Mouse (Mus musculus): ENCODE data around the gene Ugt1a1. TPM values are rescaled to one million over a fixed set of nuclear protein-coding genes. Genes with fewer than 3 reads are reported as not detected.

The Ugt1a1 gene
- polyA plus RNA-seq, 1 experiment from 2014 or later = 0.21 TPM

DNA sequence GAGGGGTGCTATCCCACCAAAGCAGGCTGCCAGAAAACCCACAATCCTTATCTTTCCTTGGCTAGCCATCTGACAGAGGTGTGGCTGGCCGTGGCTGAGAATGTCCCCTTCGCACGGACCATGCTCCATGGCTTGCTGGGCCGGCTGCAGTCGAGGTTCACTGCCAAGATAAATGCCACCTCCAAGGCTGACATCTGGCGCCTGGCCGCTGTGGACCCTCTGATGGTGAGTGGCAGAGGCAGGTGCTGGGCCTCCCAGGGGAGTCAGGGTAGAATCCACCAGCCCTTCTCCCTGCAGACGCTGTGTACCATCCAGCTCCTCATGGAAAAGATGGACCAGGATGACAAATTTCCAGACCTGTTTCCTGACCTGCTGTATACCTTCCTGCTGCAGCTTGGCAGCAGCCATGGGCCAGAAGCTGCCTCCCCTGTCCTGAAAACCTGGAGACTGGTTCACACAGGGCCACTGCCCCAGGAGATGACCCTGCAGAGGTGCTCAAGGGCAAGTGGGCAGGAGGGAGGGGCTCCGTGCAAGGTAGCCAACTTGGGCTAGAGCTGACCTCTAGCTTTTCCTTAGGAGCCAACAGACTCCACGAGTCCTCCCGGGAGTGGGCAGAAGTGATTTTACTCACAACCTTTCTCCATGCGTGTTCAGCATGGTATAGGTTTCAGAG, 43.2 kb downstream of the Ugt1a1 start:
- Histone ChIP-seq H3K9me3 (ENCODE audit: low read length) (peaks cover 29% of the 10 kb centered on the region), H3K36me3 (ENCODE audit: insufficient read depth, low read length) (peaks cover under 1% of the 10 kb centered on the region; the same call in 1 of the 2 replicates), H3K27ac (ENCODE audit: low read length) (no peak overlapping the region), H3K27me3 (replicated peaks; ENCODE audit: insufficient read depth, low read length) (no peaks in the 10 kb centered on the region), H3K4me3 (ENCODE audit: low read depth, low read length) (no peak overlapping the region), H3K4me2 (replicated peaks; ENCODE audit: low read depth, low read length) (no peak overlapping the region), H3K9ac (replicated peaks; ENCODE audit: low read depth) (no peak overlapping the region), H3K4me1 (ENCODE audit: insufficient read depth, low read depth, low read length) (0 out of 2 replicates have a peak, but pooled peaks cover 7% of the 10 kb centered on the region)
- no peak for DNase-seq (ENCODE audit: low spot score)
- WGBS = 84% methylated on average over 12 of the region's 12 CpGs
- ATAC-seq = no peak
- TF ChIP-seq EP300 (IDR thresholded peaks at IDR 0.05) (no peak), CTCF (IDR thresholded peaks at IDR 0.05) (no peak)

GRCm38 (mm10) chr1:88255466-88255857, 43.7 kb downstream of the Ugt1a1 start:
- Histone ChIP-seq H3K4me2 (replicated peaks; ENCODE audit: low read depth, low read length) (no peak overlapping the region), H3K9me3 (ENCODE audit: low read length) (peaks cover 24% of the 10 kb centered on the region), H3K27ac (ENCODE audit: low read length) (no peak overlapping the region), H3K36me3 (ENCODE audit: insufficient read depth, low read length) (peaks cover 5% of the 10 kb centered on the region; the same call in 1 of the 2 replicates), H3K4me1 (ENCODE audit: insufficient read depth, low read depth, low read length) (0 out of 2 replicates have a peak, but pooled peaks cover 7% of the 10 kb centered on the region), H3K9ac (replicated peaks; ENCODE audit: low read depth) (no peak overlapping the region), H3K4me3 (ENCODE audit: low read depth, low read length) (no peak overlapping the region), H3K27me3 (replicated peaks; ENCODE audit: insufficient read depth, low read length) (no peaks in the 10 kb centered on the region)
- TF ChIP-seq CTCF (IDR thresholded peaks at IDR 0.05) (no peak), EP300 (IDR thresholded peaks at IDR 0.05) (no peak)
- no peak for DNase-seq (ENCODE audit: low spot score)
- 49% methylated on average over 2 of the region's 2 CpGs for WGBS
- no peak for ATAC-seq

DNA sequence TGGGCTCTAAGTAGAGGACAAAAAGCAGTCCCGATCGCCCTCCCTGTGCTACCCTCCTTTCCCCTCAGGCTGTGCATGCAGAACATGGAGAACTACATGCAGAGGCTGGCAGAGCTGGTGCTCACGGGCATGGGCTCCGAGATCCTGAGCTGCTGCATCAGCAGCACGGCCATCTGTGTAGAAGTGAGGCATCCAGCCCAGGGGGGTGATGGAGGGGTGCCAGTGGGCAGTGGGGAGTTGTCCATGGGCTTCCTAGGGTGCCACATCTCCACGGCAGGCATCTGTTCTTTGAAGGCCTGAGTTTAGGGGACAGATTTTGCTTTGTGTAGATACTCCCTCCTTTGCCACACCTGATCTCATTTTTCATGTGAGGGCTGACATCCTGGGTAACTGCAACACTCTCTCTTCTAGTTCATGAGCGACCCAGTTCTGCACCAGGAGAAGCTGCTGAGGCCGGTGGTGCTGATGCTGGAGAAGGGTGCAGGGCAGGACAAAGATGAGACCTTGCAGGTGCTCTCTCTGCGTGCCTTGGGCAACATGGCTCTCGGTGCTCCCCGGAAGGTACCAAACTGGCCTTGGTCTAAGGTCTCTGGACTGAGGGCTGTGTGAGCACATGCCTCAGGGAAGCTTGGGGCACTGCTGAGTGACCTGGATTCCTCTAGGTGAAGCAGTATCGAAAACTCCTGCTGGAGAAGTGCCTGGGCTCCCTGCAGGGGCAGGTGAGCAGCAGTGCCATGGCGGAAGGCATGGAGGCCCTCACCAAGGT, 44.4 kb downstream of the Ugt1a1 start:
- 80% methylated on average over 13 of the region's 13 CpGs for WGBS
- Histone ChIP-seq H3K27me3 (replicated peaks; ENCODE audit: insufficient read depth, low read length) (no peaks in the 10 kb centered on the region), H3K4me3 (ENCODE audit: low read depth, low read length) (no peak overlapping the region), H3K9me3 (ENCODE audit: low read length) (peaks cover 18% of the 10 kb centered on the region), H3K4me1 (ENCODE audit: insufficient read depth, low read depth, low read length) (0 out of 2 replicates have a peak, but pooled peaks cover 7% of the 10 kb centered on the region), H3K27ac (ENCODE audit: low read length) (no peak overlapping the region), H3K9ac (replicated peaks; ENCODE audit: low read depth) (no peak overlapping the region), H3K36me3 (ENCODE audit: insufficient read depth, low read length) (peaks cover 11% of the 10 kb centered on the region; the same call in 1 of the 2 replicates), H3K4me2 (replicated peaks; ENCODE audit: low read depth, low read length) (no peak overlapping the region)
- ATAC-seq (no peak), DNase-seq (ENCODE audit: low spot score) (no peak)
- TF ChIP-seq CTCF (IDR thresholded peaks at IDR 0.05) (no peak), EP300 (IDR thresholded peaks at IDR 0.05) (no peak)

GRCm38 (mm10) chr1:88256886-88257663, 45.3 kb downstream of the Ugt1a1 start:
- 73% methylated on average over 10 of the region's 10 CpGs for WGBS
- TF ChIP-seq EP300 (IDR thresholded peaks at IDR 0.05) (no peak), CTCF (IDR thresholded peaks at IDR 0.05) (no peak)
- H3K27ac ChIP-seq (ENCODE audit: low read length) = no peak overlapping the region
- H3K4me3 ChIP-seq (ENCODE audit: low read depth, low read length) = no peak overlapping the region
- H3K27me3 ChIP-seq (replicated peaks; ENCODE audit: insufficient read depth, low read length) = no peaks in the 10 kb centered on the region
- H3K4me1 ChIP-seq (ENCODE audit: insufficient read depth, low read depth, low read length) = 0 out of 2 replicates have a peak, but pooled peaks cover 7% of the 10 kb centered on the region
- H3K4me2 ChIP-seq (replicated peaks; ENCODE audit: low read depth, low read length) = no peak overlapping the region
- peak; percentile 10 for ATAC-seq
- no peak overlapping the region for H3K9ac ChIP-seq (replicated peaks; ENCODE audit: low read depth)
- peaks cover 11% of the 10 kb centered on the region; the same call in 1 of the 2 replicates for H3K36me3 ChIP-seq (ENCODE audit: insufficient read depth, low read length)
- peak; percentile 70 for DNase-seq (ENCODE audit: low spot score)
- H3K9me3 ChIP-seq (ENCODE audit: low read length) = peaks cover 18% of the 10 kb centered on the region

DNA sequence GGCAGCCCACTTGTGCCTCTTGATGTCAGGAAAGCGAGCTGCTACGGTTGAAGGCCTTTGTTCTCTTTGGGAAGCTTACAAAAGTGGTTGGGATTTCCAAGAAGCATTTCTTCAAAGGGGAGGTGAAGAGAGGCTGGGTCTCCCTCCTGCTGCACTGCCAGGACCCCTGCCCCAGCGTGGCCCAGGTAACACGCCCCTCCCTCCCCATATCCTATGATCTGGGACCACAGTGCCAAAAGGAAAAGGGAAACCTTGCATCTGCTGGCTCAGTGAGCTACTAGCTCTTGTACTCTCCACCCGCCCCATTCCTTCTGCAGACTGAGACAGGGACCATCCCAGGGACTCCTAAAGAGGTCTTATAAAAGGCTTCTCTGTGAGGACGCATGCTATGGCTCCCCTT, 45.9 kb downstream of the Ugt1a1 start:
- TF ChIP-seq EP300 (IDR thresholded peaks at IDR 0.05) = no peak
- no peak for TF ChIP-seq CTCF (IDR thresholded peaks at IDR 0.05)
- 77% methylated on average over 6 of the region's 6 CpGs for WGBS
- no peak for ATAC-seq
- Histone ChIP-seq H3K4me1 (ENCODE audit: insufficient read depth, low read depth, low read length) (0 out of 2 replicates have a peak, but pooled peaks cover 7% of the 10 kb centered on the region), H3K36me3 (ENCODE audit: insufficient read depth, low read length) (peaks cover 16% of the 10 kb centered on the region; the same call in 1 of the 2 replicates), H3K9ac (replicated peaks; ENCODE audit: low read depth) (no peak overlapping the region), H3K4me2 (replicated peaks; ENCODE audit: low read depth, low read length) (no peak overlapping the region), H3K27me3 (replicated peaks; ENCODE audit: insufficient read depth, low read length) (no peaks in the 10 kb centered on the region), H3K9me3 (ENCODE audit: low read length) (peaks cover 18% of the 10 kb centered on the region), H3K27ac (ENCODE audit: low read length) (no peak overlapping the region), H3K4me3 (ENCODE audit: low read depth, low read length) (no peak overlapping the region)
- no peak for DNase-seq (ENCODE audit: low spot score)

DNA sequence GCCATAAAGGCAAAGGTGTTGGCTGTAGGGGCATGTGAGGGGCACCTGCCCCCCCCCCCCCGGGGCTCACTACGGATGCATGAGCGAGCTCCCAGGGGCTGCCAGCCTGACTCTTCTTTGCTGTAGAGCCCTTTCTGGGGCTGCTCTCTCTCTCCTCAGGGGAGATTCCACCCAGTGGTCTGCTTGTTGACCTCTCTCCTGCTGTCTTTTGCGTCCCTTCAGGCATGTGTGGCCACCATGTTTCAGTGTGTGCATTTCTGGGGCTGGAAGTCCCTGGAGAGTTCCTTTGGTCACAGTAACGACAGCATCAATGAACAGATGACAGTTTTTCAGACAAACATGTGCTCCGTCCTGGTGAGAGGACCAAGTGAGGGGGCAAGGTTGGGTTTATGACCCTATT, 46.6 kb downstream of the Ugt1a1 start:
- DNase-seq (ENCODE audit: low spot score) (no peak), ATAC-seq (no peak)
- Histone ChIP-seq H3K9me3 (ENCODE audit: low read length) (peaks cover 18% of the 10 kb centered on the region), H3K36me3 (ENCODE audit: insufficient read depth, low read length) (peaks cover 23% of the 10 kb centered on the region), H3K4me3 (ENCODE audit: low read depth, low read length) (no peak overlapping the region), H3K4me2 (replicated peaks; ENCODE audit: low read depth, low read length) (no peak overlapping the region), H3K4me1 (ENCODE audit: insufficient read depth, low read depth, low read length) (0 out of 2 replicates have a peak, but pooled peaks cover 7% of the 10 kb centered on the region), H3K27ac (ENCODE audit: low read length) (no peak overlapping the region), H3K9ac (replicated peaks; ENCODE audit: low read depth) (no peak overlapping the region), H3K27me3 (replicated peaks; ENCODE audit: insufficient read depth, low read length) (no peaks in the 10 kb centered on the region)
- 62% methylated on average over 6 of the region's 6 CpGs for WGBS
- TF ChIP-seq EP300 (IDR thresholded peaks at IDR 0.05) (no peak), CTCF (IDR thresholded peaks at IDR 0.05) (no peak)

Measured in lung, postnatal 0 days (tissue).